Mouse (Mus musculus): ENCODE measurements around the gene Trappc6b.

DNA sequence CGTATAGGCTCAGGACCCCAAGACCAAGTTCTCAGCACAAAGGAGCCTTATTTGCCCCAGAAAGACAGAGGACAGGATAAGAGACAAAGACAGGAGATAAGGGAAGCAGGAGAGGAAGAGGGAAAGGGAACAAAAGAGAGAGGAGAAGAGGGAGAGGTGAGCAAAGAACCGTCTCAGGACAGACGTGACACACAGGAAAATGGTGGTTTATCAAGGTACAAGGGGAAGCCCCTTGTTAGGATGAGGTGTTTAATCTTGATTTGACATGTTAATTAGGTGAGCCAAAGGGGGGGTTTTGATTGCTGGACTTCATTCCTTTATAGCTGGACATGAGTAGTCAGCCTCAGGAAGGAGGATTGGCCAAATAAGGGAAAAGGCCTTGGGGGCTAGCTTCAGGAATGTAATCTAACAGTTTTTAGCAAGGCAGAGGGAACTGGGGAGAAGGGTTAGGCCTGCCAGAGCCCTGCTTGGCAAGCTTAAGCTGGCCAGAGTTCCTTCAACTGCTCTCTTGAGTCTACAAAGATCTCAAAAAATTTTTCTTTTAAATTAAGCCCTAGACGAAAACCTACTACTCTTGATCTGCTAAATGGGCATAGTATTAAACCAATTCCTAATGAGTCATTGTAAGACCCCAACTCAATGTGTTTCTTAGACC is 5.9 kb downstream of the Trappc6b start:
- no peak for TF ChIP-seq CTCF (IDR thresholded peaks at IDR 0.05; ENCODE audit: control insufficient read depth, insufficient read depth, insufficient read length)
- TF ChIP-seq CEBPB (IDR thresholded peaks at IDR 0.05; ENCODE audit: low read depth): no peak
- TF ChIP-seq MYOG (IDR thresholded peaks at IDR 0.05; ENCODE audit: control insufficient read depth, extremely low read depth, insufficient read length): no peak
- TF ChIP-seq MAX (IDR thresholded peaks at IDR 0.05): no peak
- no peak for TF ChIP-seq MYOD1 (IDR thresholded peaks at IDR 0.05; ENCODE audit: control insufficient read depth, insufficient read length, low read depth)

Measured in C2C12 (cell line).